8 mouse cellular contexts compared by ENCODE assay signal in the genomic region with DNA sequence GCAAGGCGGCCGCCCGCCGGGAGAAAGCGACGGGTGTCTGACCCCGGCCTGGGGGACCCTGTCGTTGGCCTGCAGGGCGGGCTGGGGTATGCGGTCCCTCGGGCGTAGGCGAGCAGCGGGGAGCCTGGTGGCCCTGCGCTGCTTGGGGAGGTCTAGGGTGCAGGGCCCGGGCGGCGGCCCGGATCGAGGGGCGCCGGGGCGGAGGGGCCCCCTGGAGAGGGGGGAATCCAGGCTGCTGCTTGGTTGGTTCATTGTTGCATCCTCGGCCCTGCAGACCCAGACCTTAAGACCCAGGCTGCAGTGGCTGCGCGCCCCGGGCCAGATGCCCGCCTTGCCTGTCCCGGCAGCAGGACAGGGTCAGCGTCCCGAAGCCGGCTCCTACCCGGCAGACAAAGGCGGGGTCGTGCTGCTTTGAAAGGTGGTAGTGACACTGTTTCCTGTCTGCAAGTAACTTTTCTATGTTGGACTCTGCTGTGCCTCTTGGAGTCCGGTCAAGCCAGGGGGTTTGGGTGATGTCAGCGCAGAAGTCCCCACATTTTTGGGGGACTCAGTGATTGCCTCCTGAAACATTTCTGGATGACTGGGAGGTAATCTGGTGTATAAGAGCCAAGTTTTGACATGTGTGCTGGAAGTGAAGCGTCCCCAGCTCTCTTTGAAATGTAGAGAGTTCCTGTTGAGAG.
DNase-seq lines count a peak whose midpoint lies in the region; ATAC-seq and TF ChIP-seq lines count a peak whose summit lies in the region.

No protein-coding gene starts in this region.

- no peak for TF ChIP-seq POLR2A in small intestine, adult 2 months (IDR thresholded peaks at IDR 0.05; ENCODE audit: low read depth, low read length)

- no peak for DNase-seq in layer of hippocampus, adult 2 months (ENCODE audit: low spot score in 2 of 2)
- DNase-seq in layer of hippocampus, adult 11-12 months (ENCODE audit: low spot score), result no peak
- peak; percentile 42 for DNase-seq in cerebellum, adult 8-10 months
- peak; percentile 24 to 31 for DNase-seq in gastrocnemius, postnatal 4 days (ENCODE audit: low spot score in 2 of 2)
- peak; percentile 58 for DNase-seq in kidney, adult 9 months
- peak; percentile 38 for DNase-seq in lung, postnatal 14 days

- peak overlapping the region; percentile 67 for H3K4me3 ChIP-seq in layer of hippocampus, adult 2 months
- H3K4me3 ChIP-seq in small intestine, adult 2 months (ENCODE audit: low read depth, low read length), result peak overlapping the region; percentile 79

- H3K27ac ChIP-seq in layer of hippocampus, adult 2 months, result peak overlapping the region; percentile 84
- H3K27ac ChIP-seq in small intestine, adult 2 months (ENCODE audit: insufficient read depth, low read depth, low read length), result peak overlapping the region; percentile 8; the same call in 1 of the 2 replicates

- no peaks in the 10 kb centered on the region for H3K36me3 ChIP-seq in small intestine, adult 2 months (ENCODE audit: control insufficient read depth, insufficient read depth, low read length)

- peaks cover 8% of the 10 kb centered on the region for H3K4me1 ChIP-seq in small intestine, adult 2 months (ENCODE audit: control insufficient read depth, insufficient read depth, insufficient read length, low read length)

- ATAC-seq in megakaryocyte progenitor cell, adult 5-6 weeks (replicated peaks; ENCODE audit: poor library complexity), result no peak

- H3K27me3 ChIP-seq in small intestine, adult 2 months (ENCODE audit: control insufficient read depth, insufficient read depth, low read length), result no peaks in the 10 kb centered on the region

- WGBS in small intestine, adult 2 months, result 2% methylated on average over 38 of the region's 38 CpGs

- no peak for TF ChIP-seq CTCF in layer of hippocampus, adult 2 months (conservative IDR thresholded peaks at IDR 0.05)
- no peak for TF ChIP-seq CTCF in small intestine, adult 2 months (IDR thresholded peaks at IDR 0.05; ENCODE audit: extremely low read depth, insufficient read length, insufficient replicate concordance, low read depth, low read length)

Comparison
In these comparisons a context has a peak if more than half of its experiments do, and no peak if none do; other contexts are left out.
1. DNase-seq: peak in cerebellum, adult 8-10 months (single experiment), gastrocnemius, postnatal 4 days (2 of 2), kidney, adult 9 months (single experiment) and lung, postnatal 14 days (single experiment); none in layer of hippocampus, adult 2 months (0 of 2) and layer of hippocampus, adult 11-12 months (single experiment).